Mouse (Mus musculus) kidney, postnatal 10 days (tissue): ENCODE data around the gene Cpe.
A peak's percentile ranks its signal among the peaks of the same experiment; 100 is the strongest.

Experiments
- DNase-seq: peaks from one replicate; pipeline ENCODE4 v3.0.0; 2021; ENCODE audit warnings: mixed read lengths

Cpe gene

GRCm38 (mm10) chr8:64692651-64693201 is at the start of gene Cpe:
Gene Cpe (minus strand): TSS chr8:64693054.
- DNase-seq: peak; percentile 85

- no peak for DNase-seq
Observed at GRCm38 (mm10) chr8:64740547-64741211, 47.8 kb upstream of the Cpe start.

- no peak for DNase-seq
Observed at GRCm38 (mm10) chr8:64738916-64739315, 46.1 kb upstream of the Cpe start.

- no peak for DNase-seq
Observed at GRCm38 (mm10) chr8:64736767-64737323, 44.0 kb upstream of the Cpe start.

GRCm38 (mm10) chr8:64735161-64735560 is 42.3 kb upstream of the Cpe start:
- DNase-seq: no peak

- DNase-seq: peak; percentile 98
Observed at GRCm38 (mm10) chr8:64733271-64733943, 40.6 kb upstream of the Cpe start, which contains the start of gene Msmo1. Gene Msmo1 (minus strand): TSS chr8:64733792.

- DNase-seq: no peak
Observed at GRCm38 (mm10) chr8:64732596-64732995, 39.7 kb upstream of the Cpe start.

- no peak for DNase-seq
Observed at GRCm38 (mm10) chr8:64728156-64728555, 35.3 kb upstream of the Cpe start.

- no peak for DNase-seq
Observed at GRCm38 (mm10) chr8:64726190-64726695, 33.4 kb upstream of the Cpe start.

GRCm38 (mm10) chr8:64723206-64723605 is 30.4 kb upstream of the Cpe start:
- DNase-seq: no peak

GRCm38 (mm10) chr8:64717868-64718267 is 25.0 kb upstream of the Cpe start:
- DNase-seq: no peak

GRCm38 (mm10) chr8:64712499-64712898 is 19.6 kb upstream of the Cpe start:
- no peak for DNase-seq

GRCm38 (mm10) chr8:64711544-64711943 is 18.7 kb upstream of the Cpe start:
- no peak for DNase-seq

GRCm38 (mm10) chr8:64707481-64707880 is 14.6 kb upstream of the Cpe start:
- no peak for DNase-seq

GRCm38 (mm10) chr8:64703191-64703590 is 10.3 kb upstream of the Cpe start:
- no peak for DNase-seq

GRCm38 (mm10) chr8:64691591-64692401 is 1.1 kb downstream of the Cpe start:
- no peak for DNase-seq

GRCm38 (mm10) chr8:64690845-64691244 is 2.0 kb downstream of the Cpe start:
- DNase-seq: no peak

- DNase-seq: no peak
Observed at GRCm38 (mm10) chr8:64690306-64690705, 2.5 kb downstream of the Cpe start.

GRCm38 (mm10) chr8:64688741-64689140 is 4.1 kb downstream of the Cpe start:
- DNase-seq: no peak

- no peak for DNase-seq
Observed at GRCm38 (mm10) chr8:64688161-64688560, 4.7 kb downstream of the Cpe start.

GRCm38 (mm10) chr8:64682501-64682900 is 10.4 kb downstream of the Cpe start:
- DNase-seq: no peak

GRCm38 (mm10) chr8:64676381-64676780 is 16.5 kb downstream of the Cpe start:
- no peak for DNase-seq
